23 mouse cellular contexts compared by ENCODE assay signal in the genomic region with DNA sequence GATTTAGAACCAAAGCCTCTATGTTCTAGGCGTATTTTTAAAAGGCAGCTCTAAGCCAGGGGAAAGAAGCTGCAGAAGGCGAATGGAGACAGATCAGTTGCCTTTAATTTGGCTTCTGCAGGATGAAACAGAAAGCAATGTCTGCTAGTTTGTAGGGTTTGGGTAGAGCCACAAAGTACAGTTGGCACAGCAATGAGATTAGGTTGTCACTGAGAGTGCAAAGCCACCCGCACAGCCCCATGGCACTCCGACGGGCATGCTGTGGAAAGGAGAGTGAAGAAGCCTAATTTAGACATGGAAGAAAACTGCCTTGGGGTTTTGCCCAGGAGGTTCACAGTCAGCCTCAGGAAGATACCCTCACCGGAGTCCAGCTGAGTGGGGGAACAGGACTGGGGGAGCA.
DNase-seq lines count a peak whose midpoint lies in the region; ATAC-seq lines count a peak whose summit lies in the region.
"Had no signal": no experiment of that assay in that cellular context is flagged by ENCODE, and none has a peak within 500 bp of the region (broad histone marks: within the 10 kb centered on the region; RNA-seq: fewer than 3 reads in every experiment).

No protein-coding gene starts in this region.

- no peak for DNase-seq in frontal cortex, postnatal 25 days (ENCODE audit: low spot score in 2 of 2)
- DNase-seq in right cerebral cortex, adult 18-20 months, result peak; percentile 60
- no peak for DNase-seq in right cerebral cortex, postnatal 14 days
- peak; percentile 72 for DNase-seq in brain, adult 2 months (ENCODE audit: low read depth, low spot score)
- peak; percentile 79 for DNase-seq in telencephalon, adult 2 months (ENCODE audit: low read depth, low spot score)
- DNase-seq: adrenal gland, postnatal 10 days; adrenal gland, postnatal 36 days; B cell, adult 2 months; cerebellum, adult 11 months; cerebellum, adult 2 months; cerebellum, adult 9-11 months; cerebellum, postnatal 25 days; embryo, embryonic 11 days; gastrocnemius, postnatal 10 days; gastrocnemius, postnatal 36 days; heart, adult 2 months; heart, postnatal 14 days; heart, postnatal 4 days had no signal

- peak; percentile 54 for ATAC-seq in frontal cortex, adult (ENCODE audit: low TSS enrichment)
- ATAC-seq in megakaryocyte progenitor cell, adult 5-6 weeks (replicated peaks; ENCODE audit: poor library complexity), result no peak
- ATAC-seq: forebrain, embryonic 15.5 days; hindbrain, postnatal 0 days; Patski had no signal

Comparison
In these comparisons a context has a peak if more than half of its experiments do, and no peak if none do; other contexts are left out.
1. DNase-seq: peak in right cerebral cortex, adult 18-20 months (single experiment), brain, adult 2 months (single experiment) and telencephalon, adult 2 months (single experiment); none in frontal cortex, postnatal 25 days (0 of 2) and right cerebral cortex, postnatal 14 days (single experiment).